Mouse (Mus musculus): ENCODE measurements around the gene Ccl25. TPM values are rescaled to one million over a fixed set of nuclear protein-coding genes. Genes with fewer than 3 reads are reported as not detected.
"Not testable (repeated sequence)": the region's sequence is repeated elsewhere in the genome, so short reads cannot be mapped to it uniquely, and the experiment has no call there.

Gene Ccl25
- total and polyA plus RNA-seq, 3 experiments: 2.5 to 5.1 (median 2.9) TPM

- no peak overlapping the region for H3K4me3 ChIP-seq
- no peak for DNase-seq
- no peak overlapping the region for H3K27ac ChIP-seq
- intact Hi-C loops (cut with DNase I): no loop called here
- 54% methylated on average over 7 of the region's 7 CpGs for WGBS
- TF ChIP-seq EP300 (IDR thresholded peaks at IDR 0.05; ENCODE audit: insufficient read depth, low read depth, low read length): no peak
- no peak for TF ChIP-seq CTCF (IDR thresholded peaks at IDR 0.05)
- TF ChIP-seq POLR2A (IDR thresholded peaks at IDR 0.05; ENCODE audit: insufficient read depth, low read depth, low read length): no peak
- H3K4me1 ChIP-seq (ENCODE audit: control insufficient read depth, insufficient read depth, low read length): no peaks in the 10 kb centered on the region
- no peak overlapping the region for H3K9ac ChIP-seq (ENCODE audit: low read depth, low read length)
- H3K79me2 ChIP-seq (replicated peaks; ENCODE audit: control insufficient read depth, insufficient read depth, low read length): no peaks in the 10 kb centered on the region
- no peaks in the 10 kb centered on the region for H3K36me3 ChIP-seq (ENCODE audit: control insufficient read depth, insufficient read depth, low read length)
- H3K27me3 ChIP-seq (ENCODE audit: control insufficient read depth, insufficient read depth, low read length): no peaks in the 10 kb centered on the region
Measured at GRCm38 (mm10) chr8:4347661-4348060, 22.7 kb downstream of the Ccl25 start.

- H3K9ac ChIP-seq (ENCODE audit: low read depth, low read length): no peak overlapping the region
- no peak overlapping the region for H3K27ac ChIP-seq
- DNase-seq: no peak
- H3K36me3 ChIP-seq (ENCODE audit: control insufficient read depth, insufficient read depth, low read length): no peaks in the 10 kb centered on the region
- H3K79me2 ChIP-seq (replicated peaks; ENCODE audit: control insufficient read depth, insufficient read depth, low read length): no peaks in the 10 kb centered on the region
- WGBS: 26% methylated on average over 12 of the region's 12 CpGs
- H3K4me1 ChIP-seq (ENCODE audit: control insufficient read depth, insufficient read depth, low read length): no peaks in the 10 kb centered on the region
- no peaks in the 10 kb centered on the region for H3K27me3 ChIP-seq (ENCODE audit: control insufficient read depth, insufficient read depth, low read length)
- intact Hi-C loops (cut with DNase I): no loop called here
- H3K4me3 ChIP-seq: no peak overlapping the region
- TF ChIP-seq CTCF (IDR thresholded peaks at IDR 0.05) (no peak), POLR2A (IDR thresholded peaks at IDR 0.05; ENCODE audit: insufficient read depth, low read depth, low read length) (no peak), EP300 (IDR thresholded peaks at IDR 0.05; ENCODE audit: insufficient read depth, low read depth, low read length) (no peak)
Measured at GRCm38 (mm10) chr8:4348275-4348674, 23.3 kb downstream of the Ccl25 start.

DNA sequence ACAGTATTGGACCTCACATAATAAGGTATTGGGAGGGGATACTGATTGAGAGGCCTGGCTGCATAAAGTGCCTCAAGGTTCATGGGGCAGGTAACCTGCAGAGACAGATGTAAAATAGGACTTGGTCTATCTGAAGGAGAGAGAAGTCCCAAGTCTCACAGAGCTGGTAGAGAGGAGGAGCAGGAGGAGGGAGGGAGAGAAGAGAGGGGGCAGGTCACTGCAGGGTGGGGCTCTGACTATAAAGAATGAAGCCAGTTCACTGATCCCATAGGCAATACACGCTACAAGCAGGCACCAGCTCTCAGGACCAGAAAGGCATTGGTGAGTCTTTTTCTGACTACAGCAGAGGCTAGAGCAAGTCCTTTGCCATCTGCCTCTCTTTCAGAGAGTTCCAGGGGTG lies 24.3 kb downstream of the Ccl25 start:
- H3K9ac ChIP-seq (ENCODE audit: low read depth, low read length): no peak overlapping the region
- no peak for DNase-seq
- WGBS: 70% methylated on average over 1 of the region's 1 CpGs
- no peak overlapping the region for H3K4me3 ChIP-seq
- H3K27ac ChIP-seq: no peak overlapping the region
- H3K4me1 ChIP-seq (ENCODE audit: control insufficient read depth, insufficient read depth, low read length): no peaks in the 10 kb centered on the region
- TF ChIP-seq POLR2A (IDR thresholded peaks at IDR 0.05; ENCODE audit: insufficient read depth, low read depth, low read length): no peak
- no peak for TF ChIP-seq EP300 (IDR thresholded peaks at IDR 0.05; ENCODE audit: insufficient read depth, low read depth, low read length)
- no peak for TF ChIP-seq CTCF (IDR thresholded peaks at IDR 0.05)
- no peaks in the 10 kb centered on the region for H3K27me3 ChIP-seq (ENCODE audit: control insufficient read depth, insufficient read depth, low read length)
- H3K79me2 ChIP-seq (replicated peaks; ENCODE audit: control insufficient read depth, insufficient read depth, low read length): no peaks in the 10 kb centered on the region
- intact Hi-C loops (cut with DNase I): no loop called here
- no peaks in the 10 kb centered on the region for H3K36me3 ChIP-seq (ENCODE audit: control insufficient read depth, insufficient read depth, low read length)

- intact Hi-C loops (cut with DNase I): no loop called here
- no peaks in the 10 kb centered on the region for H3K36me3 ChIP-seq (ENCODE audit: control insufficient read depth, insufficient read depth, low read length)
- H3K27ac ChIP-seq: no peak overlapping the region
- H3K4me1 ChIP-seq (ENCODE audit: control insufficient read depth, insufficient read depth, low read length): no peaks in the 10 kb centered on the region
- H3K4me3 ChIP-seq: no peak overlapping the region
- 88% methylated on average over 3 of the region's 3 CpGs for WGBS
- DNase-seq: no peak
- H3K27me3 ChIP-seq (ENCODE audit: control insufficient read depth, insufficient read depth, low read length): no peaks in the 10 kb centered on the region
- TF ChIP-seq POLR2A (IDR thresholded peaks at IDR 0.05; ENCODE audit: insufficient read depth, low read depth, low read length) (no peak), CTCF (IDR thresholded peaks at IDR 0.05) (no peak), EP300 (IDR thresholded peaks at IDR 0.05; ENCODE audit: insufficient read depth, low read depth, low read length) (no peak)
- no peak overlapping the region for H3K9ac ChIP-seq (ENCODE audit: low read depth, low read length)
- no peaks in the 10 kb centered on the region for H3K79me2 ChIP-seq (replicated peaks; ENCODE audit: control insufficient read depth, insufficient read depth, low read length)
Measured at GRCm38 (mm10) chr8:4350618-4351017, 25.6 kb downstream of the Ccl25 start.

DNA sequence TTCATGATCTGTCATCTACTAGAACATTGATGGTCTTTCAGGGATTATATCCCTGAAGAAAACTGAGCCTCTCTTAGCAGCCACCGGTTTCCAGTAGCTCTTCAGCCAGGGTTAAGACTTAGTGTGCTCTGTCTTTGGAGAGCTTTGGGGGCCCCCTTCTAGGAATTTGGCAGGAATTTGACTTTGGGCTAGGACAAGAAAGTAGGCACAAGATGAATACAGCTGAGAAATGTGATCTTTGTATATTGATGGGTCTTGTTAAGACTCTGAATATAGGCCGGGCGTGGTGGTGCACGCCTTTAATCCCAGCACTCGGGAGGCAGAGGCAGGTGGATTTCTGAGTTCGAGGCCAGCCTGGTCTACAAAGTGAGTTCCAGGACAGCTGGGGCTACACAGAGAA lies 27.6 kb downstream of the Ccl25 start:
- H3K27me3 ChIP-seq (ENCODE audit: control insufficient read depth, insufficient read depth, low read length); H3K9ac ChIP-seq (ENCODE audit: low read depth, low read length); H3K36me3 ChIP-seq (ENCODE audit: control insufficient read depth, insufficient read depth, low read length); H3K27ac ChIP-seq; H3K4me1 ChIP-seq (ENCODE audit: control insufficient read depth, insufficient read depth, low read length); intact Hi-C loops (cut with DNase I); H3K79me2 ChIP-seq (replicated peaks; ENCODE audit: control insufficient read depth, insufficient read depth, low read length); DNase-seq; H3K4me3 ChIP-seq: not testable (repeated sequence)
- WGBS: 87% methylated on average over 6 of the region's 6 CpGs

GRCm38 (mm10) chr8:4353741-4354140 lies 28.7 kb downstream of the Ccl25 start:
- TF ChIP-seq CTCF (IDR thresholded peaks at IDR 0.05) (no peak), POLR2A (IDR thresholded peaks at IDR 0.05; ENCODE audit: insufficient read depth, low read depth, low read length) (no peak), EP300 (IDR thresholded peaks at IDR 0.05; ENCODE audit: insufficient read depth, low read depth, low read length) (no peak)
- Histone ChIP-seq H3K79me2 (replicated peaks; ENCODE audit: control insufficient read depth, insufficient read depth, low read length) (no peaks in the 10 kb centered on the region), H3K36me3 (ENCODE audit: control insufficient read depth, insufficient read depth, low read length) (no peaks in the 10 kb centered on the region), H3K27ac (no peak overlapping the region), H3K27me3 (ENCODE audit: control insufficient read depth, insufficient read depth, low read length) (no peaks in the 10 kb centered on the region), H3K9ac (ENCODE audit: low read depth, low read length) (no peak overlapping the region), H3K4me3 (no peak overlapping the region), H3K4me1 (ENCODE audit: control insufficient read depth, insufficient read depth, low read length) (no peaks in the 10 kb centered on the region)
- intact Hi-C loops (cut with DNase I): no loop called here
- 76% methylated on average over 4 of the region's 4 CpGs for whole genome bisulfite sequencing
- no peak for DNase-seq
